Mouse (Mus musculus) small intestine, adult 2 months (tissue): ENCODE data around the gene Pik3cb.

Experiments used
- CTCF ChIP-seq: fragments of 200-500 bp; IDR thresholded peaks from 2 replicates; pipeline ENCODE4 v1.5.1; 2012; ENCODE audit warnings: low read depth, mild to moderate bottlenecking, control low read depth, inconsistent platforms, low read length, moderate library complexity, mixed read lengths; ENCODE audit not compliant: insufficient replicate concordance, insufficient read length; ENCODE audit errors: extremely low read depth
- POLR2A ChIP-seq: fragments of 200-500 bp; IDR thresholded peaks from 2 replicates; pipeline ENCODE4 v1.6.1; 2012; ENCODE audit warnings: low read depth, mild to moderate bottlenecking, control low read depth, inconsistent platforms, low read length, moderate library complexity

DNA sequence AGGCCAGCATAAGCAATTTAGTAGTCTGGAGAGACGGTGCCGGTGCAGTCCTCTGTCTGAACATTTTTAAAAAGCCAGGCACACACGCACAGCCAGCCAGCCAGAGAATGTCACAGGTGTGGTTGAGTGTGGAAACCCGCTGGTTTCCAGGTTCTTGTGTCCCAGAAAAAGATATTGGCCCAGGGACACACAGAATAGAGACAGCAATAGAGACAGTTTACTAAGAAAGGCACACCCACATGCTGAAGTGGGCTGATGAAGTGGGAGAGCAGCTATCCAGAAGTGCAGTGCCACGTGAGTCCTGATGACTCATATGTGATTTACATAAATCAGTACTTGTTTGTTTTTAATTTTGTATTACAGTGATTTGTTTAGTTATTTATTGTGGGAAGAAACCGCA is 5.3 kb upstream of the Pik3cb start:
- no peak for TF ChIP-seq POLR2A
- TF ChIP-seq CTCF: no peak
